Mouse (Mus musculus): ENCODE results near the gene Dennd4b. TPM values are rescaled to one million over a fixed set of nuclear protein-coding genes. Genes with fewer than 3 reads are reported as not detected.
"Not testable (repeated sequence)": the region's sequence is repeated elsewhere in the genome, so short reads cannot be mapped to it uniquely, and the experiment has no call there.

Gene Dennd4b
- total RNA-seq (2021) = 10 to 100 TPM; 36.0 to 38.9 TPM
- long read RNA-seq, experiment 1, full-length matches to known transcripts = 39 of 121 reads
- long read RNA-seq, experiment 1, partial matches to known transcripts = 61 of 121 reads
- long read RNA-seq, experiment 1, other reads (novel, unspliced or antisense) = 21 of 121 reads
- long read RNA-seq, experiment 2, full-length matches to known transcripts = 36 of 104 reads
- long read RNA-seq, experiment 2, partial matches to known transcripts = 55 of 104 reads
- long read RNA-seq, experiment 2, other reads (novel, unspliced or antisense) = 13 of 104 reads

DNA sequence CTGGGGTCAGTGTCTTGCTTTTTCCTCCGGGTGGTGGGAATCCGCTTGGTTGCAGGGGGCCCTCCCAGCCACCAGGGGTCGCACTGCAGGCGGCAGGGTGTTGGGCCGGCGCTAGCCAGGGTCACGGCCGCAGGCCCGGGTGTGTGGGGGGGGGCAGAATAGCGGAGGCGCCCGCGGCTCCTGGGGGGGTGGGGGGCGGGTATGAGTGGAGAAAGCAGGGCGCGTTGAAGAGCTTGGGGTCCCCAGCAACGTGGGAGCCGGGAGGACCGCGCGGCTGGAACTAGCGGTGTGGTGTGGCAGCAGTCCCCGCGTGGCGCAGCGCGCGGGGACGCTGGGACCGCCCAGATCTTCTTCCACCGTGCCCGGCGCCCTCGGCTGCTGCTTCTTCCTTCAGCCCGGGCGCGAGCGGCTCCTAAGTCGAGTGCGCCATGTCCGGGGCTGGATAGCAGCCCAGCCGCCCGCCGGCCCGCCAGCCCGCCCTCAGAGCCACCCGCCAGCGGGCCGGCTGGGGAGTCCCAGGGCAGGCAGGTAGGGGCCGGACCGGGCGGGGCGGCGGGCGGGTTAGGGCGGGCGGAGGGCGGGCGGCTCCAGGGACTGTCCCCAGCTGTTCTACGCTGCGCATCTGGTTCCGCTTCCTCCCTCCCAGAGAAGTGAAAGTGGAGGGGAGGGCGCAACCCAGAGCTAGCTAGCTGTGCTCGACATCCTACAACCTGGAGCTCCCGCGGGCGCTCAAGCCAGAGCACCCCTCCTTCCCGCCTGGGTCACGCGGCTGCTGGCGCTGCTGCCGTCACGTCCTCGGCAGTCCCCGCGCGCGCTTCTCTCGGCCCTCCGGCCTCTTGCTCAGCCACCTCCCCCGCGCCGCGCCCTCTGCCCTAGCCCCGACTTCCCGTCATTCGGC lies at the start of gene Dennd4b:
Gene Dennd4b (plus strand): TSS at position 152 of the 898 bp plus-strand sequence.
- DNase-seq = peak; percentile 97

- no peak for DNase-seq
Observed at GRCm38 (mm10) chr3:90215825-90216380, 49.1 kb upstream of the Dennd4b start.

GRCm38 (mm10) chr3:90220088-90220487 lies 44.9 kb upstream of the Dennd4b start:
- peak; percentile 28 for DNase-seq

DNA sequence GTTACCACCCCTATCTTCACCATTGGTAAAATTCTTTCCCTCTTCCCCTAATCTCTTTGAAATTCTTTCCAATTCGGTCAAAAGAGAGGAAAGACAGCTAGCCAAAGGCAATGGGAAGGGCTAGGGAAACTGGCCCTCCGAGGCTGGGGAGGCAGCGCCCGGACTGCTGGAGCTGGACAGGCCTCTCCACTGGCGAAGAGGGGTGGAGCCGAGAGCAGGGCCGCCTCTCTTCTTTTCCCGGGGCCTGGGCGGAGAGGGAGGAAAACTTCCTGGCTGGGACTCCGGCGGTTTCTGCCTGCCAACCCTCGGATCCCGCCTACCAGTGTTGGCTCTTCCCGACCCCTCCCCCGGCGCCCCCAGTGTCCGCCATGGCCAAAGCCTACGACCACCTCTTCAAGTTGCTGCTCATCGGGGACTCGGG lies 44.4 kb upstream of the Dennd4b start:
- DNase-seq = peak; percentile 77

DNA sequence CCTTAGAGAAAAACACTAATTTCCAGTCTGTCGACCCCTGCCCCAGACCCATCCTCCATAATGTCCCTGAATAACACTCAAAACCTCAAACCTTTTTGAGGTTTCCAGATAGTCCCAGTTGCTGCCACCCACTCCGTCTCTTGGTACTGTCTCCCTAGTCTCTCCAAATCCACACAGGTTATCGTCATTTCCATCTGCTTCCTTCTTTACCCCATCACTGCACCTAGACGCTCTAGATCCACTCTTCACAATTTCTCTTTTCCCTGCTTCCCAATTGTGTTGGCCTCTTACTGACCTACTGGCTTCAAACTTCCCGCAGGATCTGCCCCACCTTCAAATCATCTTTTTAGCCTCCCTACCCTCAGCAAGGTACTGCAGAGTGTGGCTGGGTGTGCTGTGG lies 43.9 kb upstream of the Dennd4b start:
- no peak for DNase-seq

GRCm38 (mm10) chr3:90222455-90222854 lies 42.5 kb upstream of the Dennd4b start:
- no peak for DNase-seq

GRCm38 (mm10) chr3:90222941-90223340 lies 42.0 kb upstream of the Dennd4b start:
- no peak for DNase-seq

GRCm38 (mm10) chr3:90224331-90224730 lies 40.7 kb upstream of the Dennd4b start:
- no peak for DNase-seq

GRCm38 (mm10) chr3:90231075-90231474 lies 33.9 kb upstream of the Dennd4b start:
- DNase-seq = no peak

GRCm38 (mm10) chr3:90231507-90232333 lies 33.3 kb upstream of the Dennd4b start, which contains the start of gene Jtb:
Jtb (plus strand) TSS chr3:90231597.
- peak; percentile 89 for DNase-seq

GRCm38 (mm10) chr3:90241251-90241650 lies 23.7 kb upstream of the Dennd4b start:
- no peak for DNase-seq

- DNase-seq = no peak
Observed at GRCm38 (mm10) chr3:90241669-90242358, 23.2 kb upstream of the Dennd4b start.

GRCm38 (mm10) chr3:90242984-90243775 lies 21.8 kb upstream of the Dennd4b start, which contains the start of gene Creb3l4:
Creb3l4 (minus strand) TSS chr3:90243512.
- DNase-seq = peak; percentile 28

- DNase-seq = no peak
Observed at GRCm38 (mm10) chr3:90245406-90245805, 19.6 kb upstream of the Dennd4b start.

- no peak for DNase-seq
Observed at GRCm38 (mm10) chr3:90247630-90247959, 17.4 kb upstream of the Dennd4b start.

DNA sequence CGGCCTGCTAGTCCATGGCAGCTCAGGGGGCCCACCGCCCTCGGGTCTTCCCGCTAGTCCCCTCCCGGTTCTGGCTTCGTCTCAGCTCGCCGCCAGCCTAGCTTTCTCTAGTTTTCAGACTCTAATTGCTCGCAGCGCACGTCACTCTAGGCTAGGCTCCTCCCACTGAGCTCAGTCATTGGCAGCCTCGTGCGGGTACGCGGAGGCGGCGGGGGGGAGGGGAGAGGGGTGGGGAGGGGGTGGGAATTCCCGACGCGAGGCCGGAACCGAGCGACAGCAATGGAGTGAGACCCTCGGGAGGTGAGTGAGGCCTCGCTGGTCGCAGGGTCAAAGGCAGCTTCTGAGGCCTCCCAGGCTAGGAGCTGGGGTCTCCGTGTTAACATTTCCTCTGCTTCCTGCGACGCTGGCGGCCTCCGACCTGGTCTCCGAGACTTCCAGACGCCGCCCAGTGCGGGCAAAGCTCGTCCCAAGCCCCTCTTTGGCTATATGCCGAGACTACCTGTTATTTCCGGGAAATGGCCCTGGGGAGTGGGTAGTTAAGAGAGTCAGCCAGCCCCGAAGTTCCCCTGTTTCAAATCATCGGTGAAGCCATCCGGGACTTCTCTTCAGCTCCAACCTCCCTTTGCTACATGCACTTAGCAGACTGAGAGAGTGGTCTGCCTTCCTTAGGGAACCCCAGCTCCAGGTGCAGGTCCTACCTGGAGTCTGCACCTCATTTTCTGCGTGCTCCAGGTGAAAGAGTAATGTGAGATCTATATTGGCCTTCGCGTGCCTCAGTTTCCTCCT lies 16.8 kb upstream of the Dennd4b start, which contains the start of gene Slc39a1:
Gene Slc39a1 (plus strand): TSS at position 213 of the 786 bp plus-strand sequence.
- peak; percentile 87 for DNase-seq

GRCm38 (mm10) chr3:90248746-90249100 lies 16.3 kb upstream of the Dennd4b start:
- DNase-seq = peak; percentile 33

DNA sequence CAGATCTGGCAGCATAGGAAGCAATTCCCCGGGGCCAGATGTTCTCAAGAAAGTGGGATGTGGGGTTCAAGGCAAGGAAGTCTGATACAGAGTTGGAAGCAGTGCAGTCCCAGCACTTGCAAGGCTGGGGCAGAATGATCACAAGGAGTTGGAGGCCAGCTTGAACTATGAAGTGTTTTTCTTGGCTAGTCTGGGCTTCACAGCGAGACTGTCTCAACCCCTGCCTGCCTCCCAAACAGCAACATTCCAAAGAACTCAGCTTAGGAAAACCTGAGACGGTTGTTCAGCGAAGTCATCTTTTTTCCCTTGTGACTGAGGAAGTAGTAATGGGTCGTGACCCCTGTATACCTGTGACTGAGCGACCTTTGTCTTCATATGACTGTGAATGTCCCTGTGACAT lies 14.2 kb upstream of the Dennd4b start:
- DNase-seq = no peak

DNA sequence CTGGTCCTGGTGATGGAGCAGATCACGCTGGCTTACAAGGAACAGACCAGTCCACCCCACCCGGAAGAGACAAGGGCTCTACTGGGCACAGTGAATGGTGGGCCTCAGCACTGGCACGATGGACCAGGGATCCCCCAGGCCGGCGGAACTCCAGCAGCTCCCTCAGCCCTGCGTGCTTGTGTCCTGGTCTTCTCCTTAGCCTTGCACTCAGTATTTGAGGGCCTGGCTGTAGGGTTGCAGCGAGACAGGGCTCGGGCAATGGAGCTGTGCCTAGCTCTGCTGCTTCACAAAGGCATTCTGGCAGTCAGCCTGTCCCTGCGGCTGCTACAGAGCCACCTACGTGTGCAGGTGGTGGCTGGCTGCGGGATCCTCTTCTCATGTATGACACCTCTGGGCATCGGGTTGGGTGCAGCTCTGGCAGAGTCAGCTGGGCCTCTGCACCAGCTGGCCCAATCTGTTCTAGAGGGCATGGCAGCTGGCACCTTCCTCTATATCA lies 13.2 kb upstream of the Dennd4b start:
- not testable (repeated sequence) for DNase-seq

Data from gastrocnemius, postnatal 10 days (tissue).